Mouse (Mus musculus) small intestine, adult 10 weeks (tissue): Measurements from ENCODE around the gene Ankrd17. TPM values are rescaled to one million over a fixed set of nuclear protein-coding genes. Genes with fewer than 3 reads are reported as not detected.

Experiments used
- polyA plus RNA-seq: library from polyadenylated mRNA; stranded (reverse); fragments of 350-450 nt; fragmentation: Illumina TruSeq; extraction: RNeasy Lipid Tissue Mini Kit (QIAGEN cat#74804); gene quantifications from one replicate; pipeline ENCODE4 v1.2.3, GENCODE M21; 2014; ENCODE audit warnings: low replicate concordance

The Ankrd17 gene
- polyA plus RNA-seq: 156 TPM

DNA sequence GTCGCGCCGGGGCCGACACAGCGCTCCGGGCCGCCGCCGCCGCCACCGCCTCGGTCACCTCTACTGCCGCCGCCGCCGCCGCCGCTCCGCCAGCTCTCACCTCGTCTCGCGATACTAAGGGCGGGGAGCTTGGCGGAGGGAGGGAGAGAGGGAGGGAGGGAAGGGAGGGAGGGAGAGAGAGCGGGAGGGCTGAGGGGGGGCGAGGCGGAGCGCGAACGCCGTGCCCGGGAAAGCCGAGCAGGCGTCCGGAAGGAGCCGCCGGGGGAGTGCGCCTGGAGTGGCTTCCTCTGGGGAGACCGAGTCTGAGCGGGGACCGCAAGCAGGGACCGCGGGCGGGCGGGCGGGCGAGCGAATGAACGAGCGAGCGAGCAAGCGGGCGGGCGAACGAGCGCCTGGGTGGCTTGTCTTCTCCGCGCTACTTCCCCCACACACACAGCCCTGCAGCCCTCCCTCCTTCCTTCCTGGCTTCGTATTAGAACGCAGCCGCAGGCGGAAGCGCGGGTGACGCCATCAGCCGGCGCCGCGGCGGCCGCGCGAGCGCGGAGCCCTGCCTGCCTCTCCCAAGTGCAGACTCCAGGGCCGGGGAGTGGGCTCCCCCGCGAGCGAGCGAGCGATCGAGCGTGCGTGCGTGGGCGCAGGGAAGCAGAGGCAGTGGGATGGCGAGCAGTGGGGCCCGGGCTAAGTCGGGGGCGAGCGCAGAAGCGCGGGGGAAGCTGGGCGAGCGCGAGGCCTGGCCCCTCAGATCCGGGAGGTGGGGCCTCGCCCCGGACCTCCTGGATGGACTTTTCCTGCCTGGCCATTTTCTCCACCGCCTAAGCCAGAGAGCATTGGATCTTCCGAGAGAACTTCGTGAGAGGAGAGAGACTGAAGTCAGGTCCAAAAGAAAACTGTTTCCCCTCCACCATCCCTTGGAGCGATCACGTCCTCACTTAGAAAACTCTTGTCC is at the start of gene Ankrd17:
Ankrd17 (minus strand) TSS at position 457 of the 946 bp plus-strand sequence.

DNA sequence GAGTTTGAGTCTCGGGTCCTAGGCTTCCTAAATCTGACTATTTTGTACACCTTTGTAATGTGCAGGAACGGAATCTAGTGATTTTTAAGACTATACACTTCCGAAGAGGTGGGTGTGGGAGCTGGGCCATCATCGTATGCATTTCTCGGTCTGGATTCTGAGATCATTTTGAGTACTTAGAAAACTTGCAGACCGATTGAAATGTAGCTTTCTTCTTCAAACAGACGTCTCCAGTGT is 608 bp upstream of the Ankrd17 start, which contains the start of gene Gm9958:
Gm9958 (plus strand) TSS at position 138 of the 237 bp plus-strand sequence.

DNA sequence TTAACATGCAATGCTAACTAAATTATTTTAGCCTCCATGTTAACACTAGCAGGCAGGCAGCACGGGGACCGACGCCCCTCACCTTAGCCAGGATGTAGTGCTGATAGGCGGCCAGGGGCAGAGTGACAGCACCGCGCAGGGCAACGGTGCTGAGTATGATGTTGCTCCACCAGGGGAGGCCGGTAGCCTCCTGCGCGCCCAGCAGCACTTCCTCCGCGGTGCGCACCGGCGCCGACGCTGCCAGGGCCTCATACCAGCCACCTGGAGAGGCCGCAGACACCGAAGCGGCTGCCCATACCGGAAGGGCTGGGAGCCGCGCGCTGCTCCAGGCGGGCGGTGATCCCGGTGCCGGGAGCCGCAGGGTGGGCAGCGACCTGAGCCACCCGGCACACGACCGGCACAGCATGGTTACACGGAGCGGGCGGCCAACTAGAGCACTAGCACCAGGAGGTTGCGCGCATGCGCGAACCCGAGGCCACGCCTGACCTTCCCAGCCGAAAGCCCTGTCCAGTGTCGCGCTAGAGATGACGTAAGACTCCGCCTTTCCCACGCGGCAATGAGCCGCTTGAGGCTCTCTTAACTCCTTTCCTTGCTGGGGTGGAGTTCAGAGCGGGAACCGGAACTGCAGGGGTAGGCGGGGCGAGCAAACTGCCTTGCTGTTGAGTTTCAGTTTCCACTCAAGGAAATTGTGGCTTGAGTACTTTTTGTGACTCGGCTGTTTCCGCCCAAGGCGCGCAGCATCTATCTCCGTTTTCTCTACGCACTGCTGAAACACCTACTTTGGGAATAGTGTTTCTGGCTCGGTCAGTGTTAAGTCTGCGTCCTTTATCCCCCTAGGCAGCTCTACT is 142.6 kb downstream of the Ankrd17 start, which contains the start of gene Cox18:
Cox18 (minus strand) TSS at position 468 of the 848 bp plus-strand sequence.

Other genes starting within 250 kb of the Ankrd17 start
- gene Cox18, start 142.6 kb downstream of the Ankrd17 start, polyA plus RNA-seq: 13.5 TPM
- gene Gm9958, start 627 bp upstream of the Ankrd17 start, polyA plus RNA-seq: 8.4 TPM
- 2.9 TPM for gene Alb, start 94.3 kb upstream of the Ankrd17 start, polyA plus RNA-seq
- gene Afp, start 124.2 kb upstream of the Ankrd17 start, polyA plus RNA-seq: 35.0 TPM
- 1.0 TPM for gene Afm, start 152.4 kb upstream of the Ankrd17 start, polyA plus RNA-seq
- gene 5830473C10Rik, start 194.5 kb upstream of the Ankrd17 start, polyA plus RNA-seq: not detected